Mouse (Mus musculus) urinary bladder, postnatal 36 days (tissue): ENCODE results near the gene App.

Experiments
- DNase-seq, 2 experiments: peaks; one replicate each; pipeline ENCODE4 v3.0.0; 2022; ENCODE audit warnings: low spot score in 2 of 2, mixed read lengths in 1 of 2

App gene

GRCm38 (mm10) chr16:85084152-85084551, 89.4 kb downstream of the App start:
- DNase-seq = no peak

DNA sequence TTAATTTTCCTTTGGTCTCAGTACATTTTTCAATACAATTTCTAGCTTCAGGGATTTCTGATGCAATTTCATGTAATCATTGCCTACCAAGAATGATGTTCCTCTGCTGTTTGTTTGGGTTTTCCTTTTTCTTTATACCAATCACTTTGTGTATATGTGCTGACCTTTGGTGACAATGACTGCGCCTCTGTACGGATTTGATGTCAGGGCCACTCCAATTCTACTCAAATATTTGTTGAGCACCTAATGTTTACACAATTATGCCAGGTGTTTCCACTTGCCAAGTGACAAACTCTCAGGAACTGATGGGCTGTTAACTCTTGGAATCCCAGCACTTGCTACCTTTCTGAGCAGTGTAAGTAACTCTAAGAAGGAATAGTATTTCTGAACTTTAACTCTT, 98.2 kb downstream of the App start:
- no peak for DNase-seq

DNA sequence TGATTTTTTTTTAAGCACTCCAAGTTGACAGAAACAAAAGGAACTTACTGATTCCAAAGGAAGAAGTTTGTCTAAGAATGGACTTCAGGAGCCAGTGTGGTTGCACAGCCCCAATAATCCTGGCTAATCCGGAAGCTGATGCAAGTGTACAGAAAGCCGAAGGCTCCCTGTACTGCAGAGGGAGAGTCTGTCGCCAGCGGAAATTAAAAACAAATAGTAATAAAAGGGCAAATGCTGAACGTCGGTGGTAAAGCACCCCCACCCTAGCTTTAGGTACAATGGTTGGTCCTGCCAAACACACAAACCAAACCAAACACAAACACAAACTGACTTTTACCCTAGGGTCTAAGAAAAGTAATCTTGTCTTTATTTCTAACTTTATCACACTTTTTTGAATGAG, 98.7 kb downstream of the App start:
- no peak for DNase-seq

- no peak for DNase-seq
Observed at GRCm38 (mm10) chr16:85072624-85073023, 100.9 kb downstream of the App start.

DNA sequence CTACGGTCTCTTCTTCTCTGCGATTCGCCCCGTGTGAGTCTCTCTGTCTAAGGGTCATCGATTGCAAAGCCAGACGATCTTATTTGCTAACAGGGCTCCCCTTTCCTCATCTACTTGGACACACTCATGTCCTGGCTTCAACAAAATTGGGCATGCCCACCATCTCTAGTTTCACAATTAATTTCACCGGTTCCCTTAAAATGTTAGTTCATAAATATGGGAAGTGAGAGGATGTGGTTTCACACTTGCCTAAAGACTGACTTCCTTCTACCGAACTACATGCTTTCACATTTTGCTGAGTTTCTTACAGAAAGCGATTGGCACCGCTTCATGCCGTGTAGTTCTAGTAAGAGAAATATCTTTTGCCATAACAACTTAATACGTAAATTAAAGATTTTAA, 101.8 kb downstream of the App start:
- no peak for DNase-seq

- DNase-seq = no peak
Observed at GRCm38 (mm10) chr16:85071248-85071647, 102.3 kb downstream of the App start.

- no peak for DNase-seq
Observed at GRCm38 (mm10) chr16:85067254-85067893, 106.2 kb downstream of the App start.

DNA sequence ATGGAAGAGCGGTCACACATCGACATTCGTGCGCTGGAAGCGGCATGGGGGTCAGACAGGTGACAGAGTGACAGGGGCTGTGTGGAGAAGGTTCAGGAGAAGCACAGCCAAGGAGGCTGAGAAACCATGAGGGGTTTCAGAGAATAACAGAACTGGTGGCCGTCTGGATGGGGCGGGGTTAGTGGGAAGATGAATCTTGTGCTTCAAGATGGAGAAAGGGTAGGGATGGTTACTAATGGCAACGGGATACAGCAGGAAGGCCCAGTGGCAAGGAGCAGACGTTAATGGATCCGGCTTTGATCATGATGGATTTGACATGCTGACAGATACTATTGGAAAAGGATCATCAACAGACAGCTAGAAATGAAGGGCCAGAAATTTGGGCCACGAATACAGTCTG, 107.3 kb downstream of the App start:
- no peak for DNase-seq

GRCm38 (mm10) chr16:85064800-85065199, 108.8 kb downstream of the App start:
- no peak for DNase-seq

- DNase-seq = no peak
Observed at GRCm38 (mm10) chr16:85062732-85063131, 110.8 kb downstream of the App start.

GRCm38 (mm10) chr16:85061725-85062124, 111.8 kb downstream of the App start:
- no peak for DNase-seq

DNA sequence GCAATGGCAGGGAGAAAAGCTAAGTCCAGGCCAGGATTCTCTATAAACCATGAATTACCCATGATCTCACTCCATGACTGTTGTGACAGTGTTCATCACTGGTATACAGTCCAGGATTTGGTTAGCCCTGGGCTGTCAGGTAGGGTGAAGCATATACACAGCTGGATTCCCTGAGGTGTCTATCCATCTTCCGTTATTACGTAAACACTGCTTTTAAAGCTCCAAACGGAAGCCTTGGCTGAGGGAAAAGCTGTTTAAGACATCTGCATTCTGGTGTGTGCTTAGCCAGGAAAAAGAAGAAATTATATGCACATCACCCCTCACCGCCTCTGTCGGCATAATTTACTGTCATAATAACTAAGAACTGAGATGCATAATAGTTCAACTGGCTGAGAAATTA, 115.4 kb downstream of the App start:
- no peak for DNase-seq

GRCm38 (mm10) chr16:85056212-85056611, 117.4 kb downstream of the App start:
- no peak for DNase-seq

GRCm38 (mm10) chr16:85053996-85054395, 119.6 kb downstream of the App start:
- DNase-seq = no peak

- no peak for DNase-seq
Observed at GRCm38 (mm10) chr16:85047310-85047709, 126.3 kb downstream of the App start.

DNA sequence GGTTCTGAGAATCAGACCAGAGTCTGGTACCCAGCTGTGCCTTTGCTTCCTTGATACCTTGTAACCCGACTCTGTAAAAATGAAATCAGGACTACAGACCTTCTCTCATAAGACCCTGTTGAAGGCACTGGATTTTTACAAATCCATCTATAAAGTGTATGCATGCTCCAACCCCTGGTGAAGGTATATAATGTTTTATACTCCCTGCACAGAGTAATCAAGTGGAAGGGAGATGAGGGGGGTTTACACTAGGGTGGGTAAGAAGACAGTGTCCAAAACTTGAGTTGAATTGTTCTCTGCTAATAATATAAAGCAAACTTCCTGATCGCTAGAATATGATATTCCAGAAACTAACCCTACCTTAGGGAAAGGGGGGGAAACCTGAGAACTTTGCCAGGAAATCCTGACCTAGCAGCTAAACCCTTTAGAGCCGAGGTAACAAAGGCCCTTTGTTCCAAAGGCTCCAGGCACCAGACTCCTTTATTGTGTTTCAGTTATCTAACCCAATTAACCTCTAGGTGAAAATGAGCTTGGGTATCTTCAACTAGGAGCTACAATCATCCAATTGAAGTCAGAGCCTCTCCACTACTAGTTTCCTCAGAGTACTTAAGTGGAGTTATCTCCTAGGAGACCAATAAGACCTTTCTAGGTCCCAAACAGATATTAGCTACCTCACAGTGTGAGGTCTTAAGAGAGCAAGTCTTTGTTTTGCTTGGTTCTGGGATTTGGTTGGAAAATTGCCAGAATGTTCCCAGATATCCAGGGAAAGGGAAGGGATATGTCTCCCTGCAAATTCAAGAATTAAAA, 132.2 kb downstream of the App start:
- DNase-seq = no peak

GRCm38 (mm10) chr16:85038731-85039130, 134.8 kb downstream of the App start:
- no peak for DNase-seq

- no peak for DNase-seq
Observed at GRCm38 (mm10) chr16:85037969-85038644, 135.5 kb downstream of the App start.

DNA sequence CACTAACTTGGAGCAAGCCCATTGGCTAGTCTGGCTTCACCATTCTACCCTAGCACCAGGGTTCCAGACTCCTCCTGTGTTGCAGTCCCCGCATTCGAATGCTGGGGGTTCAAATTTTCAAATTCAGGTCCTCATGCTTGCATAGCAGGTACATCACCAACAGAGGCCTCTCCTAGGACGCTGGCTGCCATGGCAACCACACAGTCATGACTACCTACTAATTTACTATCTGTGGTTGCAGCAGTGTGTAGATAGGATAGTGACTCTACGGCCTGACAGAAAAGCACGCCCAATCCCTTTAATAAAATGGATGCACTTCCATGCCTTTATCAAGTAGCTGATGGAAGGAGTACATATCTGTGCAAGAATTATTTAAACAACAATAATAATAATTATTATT, 137.8 kb downstream of the App start:
- no peak for DNase-seq

DNA sequence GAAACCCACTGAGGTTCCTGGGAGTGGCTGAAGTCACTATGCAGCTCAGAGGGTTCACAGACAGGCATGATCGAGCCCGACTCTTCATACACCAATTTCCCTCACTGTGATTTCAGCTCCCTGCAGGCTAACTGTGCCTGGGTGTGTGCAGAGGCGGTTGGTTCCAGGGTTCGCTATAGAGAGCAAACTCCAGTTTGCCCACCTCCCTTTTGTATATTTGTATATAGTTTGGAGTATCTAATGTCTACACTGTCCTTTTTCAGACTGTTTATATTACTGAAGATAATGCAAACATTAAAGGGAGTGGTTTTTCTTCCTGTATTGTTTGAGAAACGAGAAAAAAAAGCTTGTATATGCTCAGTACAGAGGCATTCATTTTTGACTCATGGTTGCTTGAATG, 139.8 kb downstream of the App start:
- no peak for DNase-seq

GRCm38 (mm10) chr16:85030810-85031209, 142.8 kb downstream of the App start:
- DNase-seq = no peak

DNA sequence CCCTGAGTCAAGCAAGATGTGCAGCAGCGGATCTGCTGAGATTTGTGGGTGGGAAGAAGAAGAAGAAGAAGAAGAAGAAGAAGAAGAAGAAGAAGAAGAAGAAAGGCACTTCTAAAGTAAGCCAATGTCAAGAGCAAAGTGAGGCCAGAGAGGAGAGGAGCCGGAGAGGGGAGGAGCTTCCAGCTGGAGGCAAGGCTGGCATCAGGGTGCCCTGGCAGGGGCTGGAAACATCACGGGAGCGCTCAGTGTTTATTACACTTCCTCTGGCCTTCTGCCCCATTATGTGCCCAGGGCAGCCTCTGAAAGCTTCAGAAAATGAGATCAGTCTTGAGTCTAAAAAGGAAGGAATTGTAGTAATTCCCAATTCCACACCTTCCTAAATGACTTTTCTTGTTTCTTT, 145.2 kb downstream of the App start:
- no peak for DNase-seq

GRCm38 (mm10) chr16:85024706-85025105, 148.9 kb downstream of the App start:
- no peak for DNase-seq
